Comparison of ENCODE assay signal across 16 mouse cellular contexts in the genomic region with DNA sequence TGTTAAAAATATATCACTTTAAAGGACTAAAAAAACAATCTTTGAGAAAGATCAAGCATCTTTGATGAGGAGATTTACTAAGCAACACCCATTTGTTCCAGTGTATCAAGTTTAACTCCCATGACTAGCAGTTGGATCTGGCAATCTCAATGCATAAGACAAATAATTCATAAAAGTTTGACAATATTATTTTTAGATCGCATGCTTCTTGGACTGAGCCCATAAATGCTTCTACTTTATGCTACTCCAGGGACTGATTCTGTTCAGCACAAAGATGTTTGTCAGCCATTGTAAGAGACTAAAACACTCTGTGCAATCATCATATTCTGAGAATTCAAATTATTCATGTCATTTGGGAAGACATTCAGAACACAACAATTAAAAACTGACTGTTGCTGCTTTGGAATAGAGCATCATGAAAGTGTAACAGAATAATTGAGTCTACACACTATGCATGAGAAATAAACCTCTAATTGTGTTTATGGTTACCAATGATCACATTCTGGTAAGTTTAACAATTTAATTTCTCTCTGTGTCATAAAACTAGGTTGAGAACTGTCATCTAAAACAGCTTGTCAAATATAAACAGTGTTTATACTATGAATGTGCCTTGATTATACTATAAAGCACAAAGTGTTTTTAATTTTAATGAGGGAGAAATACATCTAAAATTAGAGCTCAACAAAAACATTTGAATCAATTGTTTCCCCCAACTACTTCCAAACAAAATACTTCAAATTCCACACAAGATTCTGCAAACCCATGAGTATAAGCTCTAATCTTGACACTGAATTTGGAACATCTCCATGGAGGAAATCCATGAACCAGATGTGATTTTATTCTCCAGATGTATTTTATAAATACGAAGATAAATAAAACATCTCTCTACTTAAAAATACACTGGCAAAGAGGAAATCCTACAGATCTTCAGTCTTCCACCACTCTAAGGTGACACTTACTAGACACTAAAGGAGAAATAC.
DNase-seq lines count a peak whose midpoint lies in the region; ATAC-seq and TF ChIP-seq lines count a peak whose summit lies in the region.
"Had no signal": no experiment of that assay in that cellular context is flagged by ENCODE, and none has a peak within 500 bp of the region (broad histone marks: within the 10 kb centered on the region; RNA-seq: fewer than 3 reads in every experiment).

No protein-coding gene starts in this region.

- H3K27ac ChIP-seq in forebrain, embryonic 14.5 days (ENCODE audit: low read depth, low read length) = no peak overlapping the region
- H3K27ac ChIP-seq in forebrain, embryonic 10.5 days = no peak overlapping the region
- no peak overlapping the region for H3K27ac ChIP-seq in kidney, postnatal 0 days
- no peak overlapping the region for H3K27ac ChIP-seq in midbrain, embryonic 11.5 days (ENCODE audit: low read depth, low read length)
- H3K27ac ChIP-seq in midbrain, embryonic 16.5 days (ENCODE audit: low read length) = no peak overlapping the region
- H3K27ac ChIP-seq: heart, embryonic 15.5 days; left cerebral cortex, adult 2 months; limb, embryonic 12.5 days had no signal

- H3K4me3 ChIP-seq in forebrain, embryonic 14.5 days (ENCODE audit: low read depth, low read length) = no peak overlapping the region
- H3K4me3 ChIP-seq in forebrain, embryonic 10.5 days = no peak overlapping the region
- no peak overlapping the region for H3K4me3 ChIP-seq in kidney, postnatal 0 days (replicated peaks; ENCODE audit: low read depth, low read length)
- H3K4me3 ChIP-seq in midbrain, embryonic 11.5 days (ENCODE audit: low read depth, low read length) = no peak overlapping the region
- no peak overlapping the region for H3K4me3 ChIP-seq in midbrain, embryonic 16.5 days (ENCODE audit: low read depth, low read length)
- H3K4me3 ChIP-seq: heart, embryonic 15.5 days; left cerebral cortex, adult 2 months; limb, embryonic 12.5 days had no signal

- H3K36me3 ChIP-seq in forebrain, embryonic 14.5 days (ENCODE audit: control insufficient read depth, insufficient read depth, low read length) = no peaks in the 10 kb centered on the region
- H3K36me3 ChIP-seq in forebrain, embryonic 10.5 days (replicated peaks) = no peaks in the 10 kb centered on the region
- no peaks in the 10 kb centered on the region for H3K36me3 ChIP-seq in kidney, postnatal 0 days (ENCODE audit: insufficient read depth, low read length)
- no peaks in the 10 kb centered on the region for H3K36me3 ChIP-seq in midbrain, embryonic 11.5 days (ENCODE audit: control insufficient read depth, insufficient read depth, low read length)
- H3K36me3 ChIP-seq in midbrain, embryonic 16.5 days (ENCODE audit: control insufficient read depth, insufficient read depth, low read length) = no peaks in the 10 kb centered on the region
- H3K36me3 ChIP-seq: heart, embryonic 15.5 days; limb, embryonic 12.5 days had no signal

- H3K9me3 ChIP-seq in forebrain, embryonic 14.5 days (replicated peaks; ENCODE audit: control insufficient read depth, low read length) = no peaks in the 10 kb centered on the region
- H3K9me3 ChIP-seq in forebrain, embryonic 10.5 days = no peaks in the 10 kb centered on the region; the same call in 1 of the 2 replicates
- H3K9me3 ChIP-seq in kidney, postnatal 0 days (replicated peaks; ENCODE audit: low read length) = no peaks in the 10 kb centered on the region
- H3K9me3 ChIP-seq in midbrain, embryonic 11.5 days (ENCODE audit: control insufficient read depth, low read length) = no peaks in the 10 kb centered on the region
- H3K9me3 ChIP-seq in midbrain, embryonic 16.5 days (replicated peaks; ENCODE audit: control insufficient read depth, low read length, poor library complexity, severe bottlenecking) = no peaks in the 10 kb centered on the region
- H3K9me3 ChIP-seq: heart, embryonic 15.5 days; limb, embryonic 12.5 days had no signal

- no peaks in the 10 kb centered on the region for H3K4me1 ChIP-seq in forebrain, embryonic 14.5 days (ENCODE audit: control insufficient read depth, insufficient read depth, low read length)
- H3K4me1 ChIP-seq in forebrain, embryonic 10.5 days = peaks cover 8% of the 10 kb centered on the region
- H3K4me1 ChIP-seq in kidney, postnatal 0 days (replicated peaks; ENCODE audit: insufficient read depth, low read length) = no peaks in the 10 kb centered on the region
- no peaks in the 10 kb centered on the region for H3K4me1 ChIP-seq in midbrain, embryonic 11.5 days (ENCODE audit: control insufficient read depth, insufficient read depth, low read length)
- H3K4me1 ChIP-seq in midbrain, embryonic 16.5 days (ENCODE audit: control insufficient read depth, insufficient read depth, low read length) = no peaks in the 10 kb centered on the region
- H3K4me1 ChIP-seq: limb, embryonic 12.5 days had no signal

- WGBS in forebrain, embryonic 14.5 days = 90% methylated on average over 2 of the region's 2 CpGs
- WGBS in forebrain, embryonic 10.5 days = 97% methylated on average over 2 of the region's 2 CpGs
- 59% methylated on average over 2 of the region's 2 CpGs for WGBS in kidney, postnatal 0 days
- 91% methylated on average over 2 of the region's 2 CpGs for WGBS in midbrain, embryonic 11.5 days
- WGBS in midbrain, embryonic 16.5 days = 90% methylated on average over 2 of the region's 2 CpGs

- no peaks in the 10 kb centered on the region for H3K27me3 ChIP-seq in forebrain, embryonic 14.5 days (replicated peaks; ENCODE audit: control insufficient read depth, insufficient read depth, low read length)
- H3K27me3 ChIP-seq in forebrain, embryonic 10.5 days (ENCODE audit: poor library complexity, severe bottlenecking) = no peaks in the 10 kb centered on the region
- H3K27me3 ChIP-seq in kidney, postnatal 0 days (ENCODE audit: insufficient read depth, low read length) = no peaks in the 10 kb centered on the region
- no peaks in the 10 kb centered on the region for H3K27me3 ChIP-seq in midbrain, embryonic 11.5 days (ENCODE audit: control insufficient read depth, insufficient read depth, low read length)
- H3K27me3 ChIP-seq in midbrain, embryonic 16.5 days (ENCODE audit: control insufficient read depth, insufficient read depth, low read depth, low read length) = no peaks in the 10 kb centered on the region
- H3K27me3 ChIP-seq: heart, embryonic 15.5 days; limb, embryonic 12.5 days had no signal

- H3K4me2 ChIP-seq in forebrain, embryonic 14.5 days (ENCODE audit: low read length) = no peak overlapping the region
- H3K4me2 ChIP-seq in kidney, postnatal 0 days (ENCODE audit: low read length) = no peak overlapping the region
- H3K4me2 ChIP-seq in midbrain, embryonic 11.5 days = no peak overlapping the region
- no peak overlapping the region for H3K4me2 ChIP-seq in midbrain, embryonic 16.5 days (ENCODE audit: low read length)
- H3K4me2 ChIP-seq: heart, embryonic 15.5 days; limb, embryonic 12.5 days had no signal

- ATAC-seq in forebrain, embryonic 14.5 days = peak; percentile 50; the same call in 1 of the 2 replicates
- ATAC-seq in kidney, postnatal 0 days (replicated peaks; ENCODE audit: low FRiP score, low read depth) = no peak
- no peak for ATAC-seq in midbrain, embryonic 11.5 days (ENCODE audit: low FRiP score)
- ATAC-seq in midbrain, embryonic 16.5 days = no peak
- ATAC-seq: inflammation-experienced regulatory T-cells, adult 6 months had no signal

- peak; percentile 40 for DNase-seq in forebrain, embryonic 14.5 days (ENCODE audit: low spot score)
- no peak for DNase-seq in forebrain, embryonic 10.5 days (ENCODE audit: extremely low spot score, low spot score)
- DNase-seq in kidney, postnatal 0 days (ENCODE audit: low spot score) = peak; percentile 82
- no peak for DNase-seq in kidney, adult 8-10 months
- peak; percentile 33 for DNase-seq in midbrain, embryonic 11.5 days (ENCODE audit: low spot score, missing footprints)
- DNase-seq in skeletal muscle tissue, adult 2 months (ENCODE audit: low read depth, low spot score) = peak; percentile 50
- DNase-seq in cerebellum, adult 8-10 months = no peak
- DNase-seq: adrenal gland, postnatal 36 days; cerebellum, adult 9-11 months; embryo, embryonic 11 days; midbrain, embryonic 14.5 days had no signal

- TF ChIP-seq CTCF in kidney, postnatal 0 days (IDR thresholded peaks at IDR 0.05; ENCODE audit: low read depth) = no peak

- H3K9ac ChIP-seq in forebrain, embryonic 14.5 days (ENCODE audit: low read length) = no peak overlapping the region
- H3K9ac ChIP-seq in kidney, postnatal 0 days (ENCODE audit: low read depth, low read length) = no peak overlapping the region
- no peak overlapping the region for H3K9ac ChIP-seq in midbrain, embryonic 11.5 days (ENCODE audit: low read length)
- no peak overlapping the region for H3K9ac ChIP-seq in midbrain, embryonic 16.5 days (ENCODE audit: low read depth, low read length)
- H3K9ac ChIP-seq: heart, embryonic 15.5 days; limb, embryonic 12.5 days had no signal

Comparison
In these comparisons a context has a peak if more than half of its experiments do, and no peak if none do; other contexts are left out.
1. DNase-seq: peak in forebrain, embryonic 14.5 days (single experiment), kidney, postnatal 0 days (single experiment), midbrain, embryonic 11.5 days (single experiment) and skeletal muscle tissue, adult 2 months (single experiment); none in forebrain, embryonic 10.5 days (single experiment), kidney, adult 8-10 months (0 of 2) and cerebellum, adult 8-10 months (single experiment).